Mouse (Mus musculus): ENCODE results near the gene Clcn6. TPM values are rescaled to one million over a fixed set of nuclear protein-coding genes. Genes with fewer than 3 reads are reported as not detected.

Gene Clcn6
- total RNA-seq (2015; ENCODE audit: low replicate concordance) = 1.3 and 2.5 TPM in 2 replicates
- total RNA-seq (2017; ENCODE audit: low replicate concordance) = 1.7 and 2.7 TPM in 2 replicates

GRCm38 (mm10) chr4:148038600-148039253, at the start of gene Clcn6, which contains the start of gene Mthfr:
TSS of gene Clcn6 (minus strand) at chr4:148038821.
TSS of gene Mthfr (plus strand) at chr4:148039077.
- ATAC-seq (replicated peaks; ENCODE audit: low FRiP score, poor library complexity, severe bottlenecking) = peak; percentile 85

- peak; percentile 94 for ATAC-seq (replicated peaks; ENCODE audit: low FRiP score, poor library complexity, severe bottlenecking)
Observed at GRCm38 (mm10) chr4:148087907-148088527, 49.4 kb upstream of the Clcn6 start, which contains the start of gene Agtrap. TSS of gene Agtrap (minus strand) at chr4:148088031.

GRCm38 (mm10) chr4:148087091-148087906, 48.7 kb upstream of the Clcn6 start:
- ATAC-seq (replicated peaks; ENCODE audit: low FRiP score, poor library complexity, severe bottlenecking) = peak; percentile 4; the same call in 1 of the 2 replicates

GRCm38 (mm10) chr4:148085907-148086305, 47.3 kb upstream of the Clcn6 start:
- no peak for ATAC-seq (replicated peaks; ENCODE audit: low FRiP score, poor library complexity, severe bottlenecking)

- no peak for ATAC-seq (replicated peaks; ENCODE audit: low FRiP score, poor library complexity, severe bottlenecking)
Observed at GRCm38 (mm10) chr4:148085131-148085906, 46.7 kb upstream of the Clcn6 start.

GRCm38 (mm10) chr4:148084261-148084714, 45.7 kb upstream of the Clcn6 start:
- no peak for ATAC-seq (replicated peaks; ENCODE audit: low FRiP score, poor library complexity, severe bottlenecking)

- ATAC-seq (replicated peaks; ENCODE audit: low FRiP score, poor library complexity, severe bottlenecking) = no peak
Observed at GRCm38 (mm10) chr4:148083176-148083899, 44.7 kb upstream of the Clcn6 start.

GRCm38 (mm10) chr4:148082257-148083044, 43.8 kb upstream of the Clcn6 start:
- peak; percentile 64 for ATAC-seq (replicated peaks; ENCODE audit: low FRiP score, poor library complexity, severe bottlenecking)

- ATAC-seq (replicated peaks; ENCODE audit: low FRiP score, poor library complexity, severe bottlenecking) = no peak
Observed at GRCm38 (mm10) chr4:148081201-148081600, 42.6 kb upstream of the Clcn6 start.

GRCm38 (mm10) chr4:148080597-148080973, 42.0 kb upstream of the Clcn6 start:
- no peak for ATAC-seq (replicated peaks; ENCODE audit: low FRiP score, poor library complexity, severe bottlenecking)

- ATAC-seq (replicated peaks; ENCODE audit: low FRiP score, poor library complexity, severe bottlenecking) = no peak
Observed at GRCm38 (mm10) chr4:148079944-148080596, 41.4 kb upstream of the Clcn6 start.

GRCm38 (mm10) chr4:148079212-148079611, 40.6 kb upstream of the Clcn6 start:
- ATAC-seq (replicated peaks; ENCODE audit: low FRiP score, poor library complexity, severe bottlenecking) = no peak

GRCm38 (mm10) chr4:148075881-148076280, 37.3 kb upstream of the Clcn6 start:
- ATAC-seq (replicated peaks; ENCODE audit: low FRiP score, poor library complexity, severe bottlenecking) = no peak

- ATAC-seq (replicated peaks; ENCODE audit: low FRiP score, poor library complexity, severe bottlenecking) = peak; percentile 75
Observed at GRCm38 (mm10) chr4:148075259-148075658, 36.6 kb upstream of the Clcn6 start.

- ATAC-seq (replicated peaks; ENCODE audit: low FRiP score, poor library complexity, severe bottlenecking) = no peak
Observed at GRCm38 (mm10) chr4:148074521-148075189, 36.0 kb upstream of the Clcn6 start.

- ATAC-seq (replicated peaks; ENCODE audit: low FRiP score, poor library complexity, severe bottlenecking) = no peak
Observed at GRCm38 (mm10) chr4:148071508-148071907, 32.9 kb upstream of the Clcn6 start.

GRCm38 (mm10) chr4:148069602-148070218, 31.1 kb upstream of the Clcn6 start:
- no peak for ATAC-seq (replicated peaks; ENCODE audit: low FRiP score, poor library complexity, severe bottlenecking)

All from erythroid progenitor cell, adult 5-6 weeks (primary cell).